Mouse (Mus musculus) inflammation-experienced regulatory T-cells, adult 16 weeks (primary cell): Measurements from ENCODE around the gene Acbd7. TPM values are rescaled to one million over a fixed set of nuclear protein-coding genes. Genes with fewer than 3 reads are reported as not detected.

Experiments
- polyA plus RNA-seq: library from polyadenylated mRNA; unstranded; fragments of 100-300 nt; shearing (Covaris generic); gene quantifications from one replicate; pipeline ENCODE4 v1.2.1, GENCODE M21; 2017

The Acbd7 gene
- polyA plus RNA-seq, result not detected

GRCm38 (mm10) chr2:3335611-3336301, at the start of gene Acbd7:
Gene Acbd7, plus strand, starts transcription at chr2:3336168.

DNA sequence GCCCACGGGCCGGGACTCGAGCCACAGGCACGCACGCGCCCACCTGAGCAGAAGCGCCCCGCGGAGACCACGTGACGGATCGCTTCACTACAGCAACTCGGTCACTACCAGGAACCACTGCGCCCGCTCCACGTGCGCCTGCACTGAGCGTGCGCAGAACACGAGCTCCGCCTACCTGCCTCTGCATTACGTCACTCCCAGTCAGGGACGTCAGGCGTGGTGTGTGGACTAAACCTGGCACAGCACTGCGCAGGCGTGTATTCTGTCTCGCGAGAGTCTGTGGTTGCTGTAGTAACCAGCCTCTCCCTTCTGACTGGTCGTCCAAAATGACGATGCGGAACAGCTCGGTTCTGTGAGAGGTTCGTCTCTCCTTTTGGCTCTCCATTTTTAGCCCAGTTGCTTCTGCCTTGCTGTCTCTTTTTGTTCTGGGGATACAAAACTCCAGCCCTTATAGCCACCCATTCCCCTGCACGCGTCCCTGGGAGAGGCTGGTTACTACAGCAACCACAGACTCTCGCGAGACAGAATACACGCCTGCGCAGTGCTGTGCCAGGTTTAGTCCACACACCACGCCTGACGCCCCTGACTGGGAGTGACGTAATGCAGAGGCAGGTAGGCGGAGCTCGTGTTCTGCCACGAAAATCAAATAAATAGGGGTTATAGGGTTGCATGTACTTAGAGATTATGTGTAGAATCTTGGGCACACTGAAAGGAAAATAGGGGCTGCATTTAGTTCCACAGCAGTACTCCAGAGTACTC, 3.3 kb upstream of the Acbd7 start, which contains the start of gene Rpp38:
Gene Rpp38 (minus strand): TSS at position 160 of the 759 bp plus-strand sequence.

Other genes starting within 250 kb of the Acbd7 start
- gene Fam171a1, start 221.9 kb upstream of the Acbd7 start, polyA plus RNA-seq, result not detected
- gene Nmt2, start 52.0 kb upstream of the Acbd7 start, polyA plus RNA-seq, result 13.8 TPM
- gene Rpp38, start 3.5 kb upstream of the Acbd7 start, polyA plus RNA-seq, result 24.5 TPM
- gene Olah, start 61.0 kb downstream of the Acbd7 start, polyA plus RNA-seq, result not detected
- not detected for gene Meig1, start 86.5 kb downstream of the Acbd7 start, polyA plus RNA-seq
- 21.2 TPM for gene Dclre1c, start 88.0 kb downstream of the Acbd7 start, polyA plus RNA-seq
- gene Suv39h2, start 138.9 kb downstream of the Acbd7 start, polyA plus RNA-seq, result 0.89 TPM
- 7.6 TPM for gene Gm45902, start 176.6 kb downstream of the Acbd7 start, polyA plus RNA-seq
- gene Hspa14, start 176.6 kb downstream of the Acbd7 start, polyA plus RNA-seq, result 125 TPM
- 0.26 TPM for gene Cdnf, start 176.9 kb downstream of the Acbd7 start, polyA plus RNA-seq
- 476 TPM for gene Fam107b, start 234.3 kb downstream of the Acbd7 start, polyA plus RNA-seq